Comparison of ENCODE assay signal across 15 mouse cellular contexts in genomic region chr2:156798516-156798915, GRCm38 (mm10).
"Had no signal": no experiment of that assay in that cellular context is flagged by ENCODE, and none has a peak within 500 bp of the region (broad histone marks: within the 10 kb centered on the region; RNA-seq: fewer than 3 reads in every experiment).

No protein-coding gene starts in this region.

- H3K9me3 ChIP-seq: intestine, embryonic 15.5 days; limb, embryonic 12.5 days; stomach, embryonic 15.5 days had no signal

- H3K36me3 ChIP-seq: intestine, embryonic 15.5 days; limb, embryonic 12.5 days; liver, embryonic 15.5 days; midbrain, embryonic 10.5 days; neural tube, embryonic 13.5 days; stomach, embryonic 15.5 days had no signal

- H3K4me2 ChIP-seq: intestine, embryonic 15.5 days; limb, embryonic 12.5 days; liver, embryonic 15.5 days; neural tube, embryonic 13.5 days; stomach, embryonic 15.5 days had no signal

- H3K4me1 ChIP-seq: intestine, embryonic 15.5 days; midbrain, embryonic 10.5 days; neural tube, embryonic 13.5 days; stomach, embryonic 15.5 days had no signal

- H3K27ac ChIP-seq: intestine, embryonic 15.5 days; kidney, postnatal 0 days; layer of hippocampus, adult 2 months; limb, embryonic 12.5 days; liver, embryonic 15.5 days; midbrain, embryonic 10.5 days; neural tube, embryonic 13.5 days; stomach, embryonic 15.5 days had no signal

- H3K27me3 ChIP-seq: intestine, embryonic 15.5 days; limb, embryonic 12.5 days; liver, embryonic 15.5 days; neural tube, embryonic 13.5 days; stomach, embryonic 15.5 days had no signal

- H3K9ac ChIP-seq: intestine, embryonic 15.5 days; limb, embryonic 12.5 days; liver, embryonic 15.5 days; neural tube, embryonic 13.5 days; stomach, embryonic 15.5 days had no signal

- ATAC-seq: intestine, embryonic 15.5 days; lung, postnatal 0 days; midbrain, embryonic 16.5 days had no signal

- H3K4me3 ChIP-seq: intestine, embryonic 15.5 days; layer of hippocampus, adult 2 months; limb, embryonic 12.5 days; liver, embryonic 15.5 days; midbrain, embryonic 10.5 days; neural tube, embryonic 13.5 days; stomach, embryonic 15.5 days had no signal

- DNase-seq: liver; lung, adult 2 months; lung, postnatal 4 days; right cerebral cortex, postnatal 14 days; thymus, postnatal 14 days had no signal
